Mouse (Mus musculus): ENCODE results near the gene Ddn. TPM values are rescaled to one million over a fixed set of nuclear protein-coding genes. Genes with fewer than 3 reads are reported as not detected.

Gene Ddn
- polyA plus RNA-seq, 1 experiment from 2014 or later = 0.48 TPM

DNA sequence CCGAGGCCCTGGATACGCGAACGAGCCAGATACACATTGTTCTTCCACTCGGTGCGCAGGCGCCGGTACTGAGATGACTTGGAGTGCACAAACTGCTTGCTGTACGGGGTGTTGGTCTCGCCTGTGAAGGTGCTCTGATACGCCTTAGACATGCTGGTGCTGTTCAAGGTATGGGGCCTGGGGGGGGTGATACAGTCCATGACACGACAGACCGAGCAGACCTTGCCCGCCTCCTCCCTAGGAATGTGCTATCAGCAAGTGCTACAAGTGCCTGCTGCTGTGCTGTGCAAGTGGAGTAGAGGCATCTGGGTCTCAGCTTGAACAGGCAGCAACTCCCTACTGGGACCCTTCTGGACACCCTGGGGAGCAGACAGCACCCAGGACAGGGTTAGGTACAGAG is 26.0 kb upstream of the Ddn start:
- ATAC-seq (ENCODE audit: insufficient read depth, low FRiP score, low TSS enrichment) = no peak
- H3K4me3 ChIP-seq (ENCODE audit: low read depth, low read length) = no peak overlapping the region
- no peak for DNase-seq (ENCODE audit: low spot score)
- no peaks in the 10 kb centered on the region for H3K4me1 ChIP-seq (ENCODE audit: control insufficient read depth, insufficient read depth, low read length)
- WGBS = 95% methylated on average over 14 of the region's 14 CpGs
- no peaks in the 10 kb centered on the region for H3K9me3 ChIP-seq (ENCODE audit: control insufficient read depth, low read length)
- H3K4me2 ChIP-seq (ENCODE audit: low read depth) = no peak overlapping the region
- no peak overlapping the region for H3K27ac ChIP-seq (ENCODE audit: low read depth, low read length)
- no peak overlapping the region for H3K9ac ChIP-seq (ENCODE audit: low read length)
- H3K27me3 ChIP-seq (ENCODE audit: control insufficient read depth, insufficient read depth, low read length) = no peaks in the 10 kb centered on the region
- H3K36me3 ChIP-seq (ENCODE audit: control insufficient read depth, insufficient read depth, low read length) = peaks cover 46% of the 10 kb centered on the region

DNA sequence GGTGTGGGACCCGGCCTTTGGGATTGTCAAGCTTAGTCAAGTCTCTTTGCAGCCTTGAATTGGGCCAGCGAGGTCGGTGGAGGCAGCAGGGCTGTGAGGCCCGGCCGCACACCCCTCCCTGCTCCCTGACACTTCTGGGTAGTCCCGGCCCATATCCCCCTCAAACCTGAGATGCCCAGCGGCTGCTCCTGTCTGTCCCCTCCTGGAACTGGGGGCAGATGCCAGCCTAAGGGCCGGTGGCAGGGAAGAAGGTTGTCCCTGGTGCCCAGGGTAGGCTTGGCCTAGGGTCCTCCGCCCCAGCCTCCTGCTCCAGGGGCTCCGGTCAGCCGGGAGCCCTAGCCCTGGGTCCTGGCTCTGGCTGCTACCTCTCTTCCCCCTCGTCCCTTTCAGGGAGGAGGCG is 24.8 kb upstream of the Ddn start:
- H3K36me3 ChIP-seq (ENCODE audit: control insufficient read depth, insufficient read depth, low read length) = peaks cover 37% of the 10 kb centered on the region
- H3K27me3 ChIP-seq (ENCODE audit: control insufficient read depth, insufficient read depth, low read length) = no peaks in the 10 kb centered on the region
- no peaks in the 10 kb centered on the region for H3K4me1 ChIP-seq (ENCODE audit: control insufficient read depth, insufficient read depth, low read length)
- DNase-seq (ENCODE audit: low spot score) (no peak), ATAC-seq (ENCODE audit: insufficient read depth, low FRiP score, low TSS enrichment) (no peak)
- H3K9ac ChIP-seq (ENCODE audit: low read length) = no peak overlapping the region
- no peaks in the 10 kb centered on the region for H3K9me3 ChIP-seq (ENCODE audit: control insufficient read depth, low read length)
- H3K4me3 ChIP-seq (ENCODE audit: low read depth, low read length) = no peak overlapping the region
- H3K4me2 ChIP-seq (ENCODE audit: low read depth) = no peak overlapping the region; the same call in 1 of the 2 replicates
- no peak overlapping the region for H3K27ac ChIP-seq (ENCODE audit: low read depth, low read length)
- 92% methylated on average over 13 of the region's 13 CpGs for WGBS

GRCm38 (mm10) chr15:98833281-98833680 is 24.0 kb upstream of the Ddn start:
- 86% methylated on average over 11 of the region's 11 CpGs for WGBS
- no peak for DNase-seq (ENCODE audit: low spot score)
- Histone ChIP-seq H3K4me2 (ENCODE audit: low read depth) (no peak overlapping the region), H3K9me3 (ENCODE audit: control insufficient read depth, low read length) (no peaks in the 10 kb centered on the region), H3K4me1 (ENCODE audit: control insufficient read depth, insufficient read depth, low read length) (no peaks in the 10 kb centered on the region), H3K27ac (ENCODE audit: low read depth, low read length) (no peak overlapping the region), H3K4me3 (ENCODE audit: low read depth, low read length) (no peak overlapping the region), H3K9ac (ENCODE audit: low read length) (no peak overlapping the region), H3K27me3 (ENCODE audit: control insufficient read depth, insufficient read depth, low read length) (no peaks in the 10 kb centered on the region), H3K36me3 (ENCODE audit: control insufficient read depth, insufficient read depth, low read length) (peaks cover 36% of the 10 kb centered on the region)
- ATAC-seq (ENCODE audit: insufficient read depth, low FRiP score, low TSS enrichment) = no peak

DNA sequence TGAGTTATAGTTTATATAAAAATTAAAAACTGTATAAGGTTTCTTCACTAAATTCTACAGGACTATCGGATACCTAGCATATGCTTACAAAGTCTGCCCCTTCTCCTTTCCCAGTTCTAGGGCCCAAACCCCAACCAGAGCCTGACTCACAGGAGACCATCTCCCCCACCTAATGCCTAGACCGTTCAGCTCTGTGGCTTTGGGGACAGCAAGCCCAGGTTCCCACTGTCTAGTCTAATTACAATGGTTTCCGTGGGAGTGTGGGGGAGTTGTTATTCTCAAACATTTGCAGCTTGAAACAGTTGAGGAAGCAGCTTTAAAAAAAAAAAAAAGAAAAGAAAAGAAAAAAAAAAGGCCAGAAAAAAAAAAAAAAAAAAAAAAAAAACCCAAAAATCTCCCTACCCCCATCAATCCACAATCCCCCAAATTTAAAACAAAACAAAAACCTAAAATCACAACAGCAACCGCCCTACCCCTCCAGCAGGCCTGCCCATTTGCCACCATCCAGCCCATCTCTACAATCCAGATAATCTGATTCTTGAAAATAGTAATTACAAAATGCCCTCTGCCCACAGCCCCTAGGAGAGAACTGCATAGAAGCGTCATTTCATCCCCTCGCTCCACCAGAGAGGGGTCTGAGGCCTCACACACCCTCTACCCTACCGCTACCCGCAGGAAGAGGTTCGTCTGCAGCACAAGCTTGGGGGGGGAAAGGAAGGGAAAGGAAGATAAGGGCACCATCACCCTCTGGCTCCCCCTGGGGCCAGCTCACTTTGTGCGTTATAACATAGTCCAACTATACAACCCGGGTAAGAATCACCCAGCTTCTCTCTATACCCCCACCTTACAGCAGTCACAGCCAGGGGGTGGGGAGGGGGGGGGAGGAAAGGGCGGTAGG is 23.1 kb upstream of the Ddn start:
- Histone ChIP-seq H3K4me2 (ENCODE audit: low read depth) (peak overlapping the region; percentile 67; the same call in 1 of the 2 replicates), H3K27ac (ENCODE audit: low read depth, low read length) (no peak overlapping the region)
- no peak for DNase-seq (ENCODE audit: low spot score)

DNA sequence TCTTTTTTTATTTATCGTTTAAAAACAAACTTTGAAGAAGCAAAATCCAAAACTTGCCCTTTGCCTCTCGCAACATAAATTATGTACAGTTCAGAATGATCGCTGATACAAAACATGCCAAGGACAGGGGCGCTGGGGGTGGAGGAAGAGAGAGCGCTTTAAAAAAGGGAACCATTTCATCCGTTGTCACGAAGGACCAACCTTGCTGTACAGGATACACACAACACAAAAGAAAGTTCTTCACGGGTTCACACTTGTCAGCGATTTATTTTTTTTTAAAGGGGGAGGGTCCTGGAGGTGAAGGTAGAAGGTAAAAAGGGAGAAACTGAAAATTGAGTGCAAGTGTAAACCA is 22.4 kb upstream of the Ddn start:
- Histone ChIP-seq H3K27ac (ENCODE audit: low read depth, low read length) (no peak overlapping the region), H3K9ac (ENCODE audit: low read length) (no peak overlapping the region)
- WGBS = 21% methylated on average over 9 of the region's 9 CpGs

More for the DNA sequence above, 23.1 kb upstream of the Ddn start:
- 67% methylated on average over 11 of the region's 12 CpGs for WGBS
- Histone ChIP-seq H3K27me3 (ENCODE audit: control insufficient read depth, insufficient read depth, low read length) (no peaks in the 10 kb centered on the region), H3K36me3 (ENCODE audit: control insufficient read depth, insufficient read depth, low read length) (peaks cover 33% of the 10 kb centered on the region), H3K9ac (ENCODE audit: low read length) (no peak overlapping the region), H3K9me3 (ENCODE audit: control insufficient read depth, low read length) (no peaks in the 10 kb centered on the region), H3K4me1 (ENCODE audit: control insufficient read depth, insufficient read depth, low read length) (no peaks in the 10 kb centered on the region), H3K4me3 (ENCODE audit: low read depth, low read length) (no peak overlapping the region)
- ATAC-seq (ENCODE audit: insufficient read depth, low FRiP score, low TSS enrichment) = no peak

GRCm38 (mm10) chr15:98830736-98831683 is 21.7 kb upstream of the Ddn start, which contains the start of gene Prkag1:
TSS of gene Prkag1 (minus strand) at chr15:98831521.
- DNase-seq (ENCODE audit: low spot score) (peak; percentile 98), ATAC-seq (ENCODE audit: insufficient read depth, low FRiP score, low TSS enrichment) (peak; percentile 95)
- Histone ChIP-seq H3K9ac (ENCODE audit: low read length) (peak within 1 kb of the TSS; percentile 47), H3K4me1 (ENCODE audit: control insufficient read depth, insufficient read depth, low read length) (no peaks in the 10 kb centered on the region), H3K9me3 (ENCODE audit: control insufficient read depth, low read length) (no peaks in the 10 kb centered on the region), H3K27ac (ENCODE audit: low read depth, low read length) (peak within 1 kb of the TSS; percentile 39), H3K36me3 (ENCODE audit: control insufficient read depth, insufficient read depth, low read length) (peaks cover 24% of the 10 kb centered on the region), H3K27me3 (ENCODE audit: control insufficient read depth, insufficient read depth, low read length) (no peaks in the 10 kb centered on the region), H3K4me3 (ENCODE audit: low read depth, low read length) (peak within 1 kb of the TSS; percentile 71), H3K4me2 (ENCODE audit: low read depth) (peak within 1 kb of the TSS; percentile 67)
- WGBS = under 1% methylated on average over 59 of the region's 66 CpGs

More for the DNA sequence above, 22.4 kb upstream of the Ddn start:
- DNase-seq (ENCODE audit: low spot score) = no peak
- Histone ChIP-seq H3K4me2 (ENCODE audit: low read depth) (peak overlapping the region; percentile 67), H3K36me3 (ENCODE audit: control insufficient read depth, insufficient read depth, low read length) (peaks cover 28% of the 10 kb centered on the region), H3K4me3 (ENCODE audit: low read depth, low read length) (peak overlapping the region; percentile 71), H3K9me3 (ENCODE audit: control insufficient read depth, low read length) (no peaks in the 10 kb centered on the region), H3K27me3 (ENCODE audit: control insufficient read depth, insufficient read depth, low read length) (no peaks in the 10 kb centered on the region), H3K4me1 (ENCODE audit: control insufficient read depth, insufficient read depth, low read length) (no peaks in the 10 kb centered on the region)
- ATAC-seq (ENCODE audit: insufficient read depth, low FRiP score, low TSS enrichment) = peak; percentile 42; the same call in 1 of the 2 replicates

DNA sequence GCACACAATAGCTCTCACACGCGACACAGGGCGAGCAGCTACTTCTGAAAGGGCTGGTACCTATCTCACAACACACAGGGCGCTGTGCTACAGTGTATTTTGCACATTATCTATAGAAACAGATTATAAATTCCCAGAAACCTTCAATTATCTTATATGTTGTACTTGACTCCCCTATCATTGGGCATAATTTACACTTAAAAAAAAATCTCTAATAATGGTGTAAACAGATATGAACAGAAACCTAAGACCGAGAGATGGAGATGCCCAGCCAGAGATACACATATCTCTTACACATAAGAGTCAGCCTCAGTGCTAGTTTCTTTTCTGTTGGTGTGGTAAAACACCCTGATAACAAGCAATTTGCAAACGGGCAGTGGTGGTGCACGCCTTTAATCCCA is 18.3 kb upstream of the Ddn start:
- 94% methylated on average over 7 of the region's 7 CpGs for WGBS
- Histone ChIP-seq H3K4me2 (ENCODE audit: low read depth) (no peak overlapping the region), H3K4me3 (ENCODE audit: low read depth, low read length) (no peak overlapping the region), H3K4me1 (ENCODE audit: control insufficient read depth, insufficient read depth, low read length) (no peaks in the 10 kb centered on the region), H3K27ac (ENCODE audit: low read depth, low read length) (no peak overlapping the region), H3K27me3 (ENCODE audit: control insufficient read depth, insufficient read depth, low read length) (no peaks in the 10 kb centered on the region), H3K36me3 (ENCODE audit: control insufficient read depth, insufficient read depth, low read length) (peaks cover 4% of the 10 kb centered on the region; the same call in 1 of the 2 replicates), H3K9me3 (ENCODE audit: control insufficient read depth, low read length) (no peaks in the 10 kb centered on the region), H3K9ac (ENCODE audit: low read length) (no peak overlapping the region)
- no peak for ATAC-seq (ENCODE audit: insufficient read depth, low FRiP score, low TSS enrichment)
- no peak for DNase-seq (ENCODE audit: low spot score)

GRCm38 (mm10) chr15:98823434-98823833 is 14.1 kb upstream of the Ddn start:
- ATAC-seq (ENCODE audit: insufficient read depth, low FRiP score, low TSS enrichment) (no peak), DNase-seq (ENCODE audit: low spot score) (no peak)
- WGBS = 67% methylated on average over 3 of the region's 3 CpGs

More at GRCm38 (mm10) chr15:98823434-98823833, 14.1 kb upstream of the Ddn start:
- no peak overlapping the region for H3K9ac ChIP-seq (ENCODE audit: low read length)
- H3K4me2 ChIP-seq (ENCODE audit: low read depth) = no peak overlapping the region
- no peaks in the 10 kb centered on the region for H3K4me1 ChIP-seq (ENCODE audit: control insufficient read depth, insufficient read depth, low read length)
- peaks cover 2% of the 10 kb centered on the region; the same call in 1 of the 2 replicates for H3K36me3 ChIP-seq (ENCODE audit: control insufficient read depth, insufficient read depth, low read length)
- H3K4me3 ChIP-seq (ENCODE audit: low read depth, low read length) = no peak overlapping the region
- H3K27me3 ChIP-seq (ENCODE audit: control insufficient read depth, insufficient read depth, low read length) = no peaks in the 10 kb centered on the region
- H3K9me3 ChIP-seq (ENCODE audit: control insufficient read depth, low read length) = no peaks in the 10 kb centered on the region
- H3K27ac ChIP-seq (ENCODE audit: low read depth, low read length) = no peak overlapping the region

All from neural tube, embryonic 11.5 days (tissue).